13 mouse cellular contexts compared by ENCODE assay signal in genomic region chr12:33359878-33360482, GRCm38 (mm10). TPM values are rescaled to one million over a fixed set of nuclear protein-coding genes. Genes with fewer than 3 reads are reported as not detected.
DNase-seq lines count a peak whose midpoint lies in the region; ATAC-seq lines count a peak whose summit lies in the region.
"Had no signal": no experiment of that assay in that cellular context is flagged by ENCODE, and none has a peak within 500 bp of the region (broad histone marks: within the 10 kb centered on the region; RNA-seq: fewer than 3 reads in every experiment).

No protein-coding gene starts in this region.

- DNase-seq in adrenal gland, adult 2 months, result peak; percentile 64
- no peak for DNase-seq in adrenal gland, postnatal 4 days (ENCODE audit: low spot score in 2 of 2)
- DNase-seq in gastrocnemius, postnatal 25 days, result peak; percentile 38
- no peak for DNase-seq in gastrocnemius, adult 8-10 months (ENCODE audit: low spot score in 2 of 2)
- DNase-seq in ovary, adult 18-20 months (ENCODE audit: low spot score), result peak; percentile 14
- DNase-seq in ovary, postnatal 14 days (ENCODE audit: low spot score), result no peak
- no peak for DNase-seq in heart, adult 8-10 months (ENCODE audit: low spot score)
- DNase-seq: lung, postnatal 36 days had no signal

- 83% methylated on average over 5 of the region's 5 CpGs for WGBS in neural tube, embryonic 15.5 days

- no peak overlapping the region for H3K9ac ChIP-seq in neural tube, embryonic 15.5 days (replicated peaks)
- H3K9ac ChIP-seq: heart, embryonic 13.5 days had no signal

- no peaks in the 10 kb centered on the region for H3K27me3 ChIP-seq in neural tube, embryonic 15.5 days (replicated peaks)
- H3K27me3 ChIP-seq: heart, embryonic 13.5 days had no signal

- H3K36me3 ChIP-seq in neural tube, embryonic 15.5 days, result 0 out of 2 replicates have a peak, but pooled peaks cover 12% of the 10 kb centered on the region

- H3K4me3 ChIP-seq in neural tube, embryonic 15.5 days (replicated peaks), result no peak overlapping the region
- H3K4me3 ChIP-seq: heart, embryonic 13.5 days had no signal

- no peak overlapping the region for H3K4me2 ChIP-seq in neural tube, embryonic 15.5 days
- H3K4me2 ChIP-seq: heart, embryonic 13.5 days had no signal

- H3K4me1 ChIP-seq in neural tube, embryonic 15.5 days, result peaks cover 10% of the 10 kb centered on the region

- peak overlapping the region; percentile 6; the same call in 1 of the 2 replicates for H3K27ac ChIP-seq in neural tube, embryonic 15.5 days (replicated peaks)
- H3K27ac ChIP-seq: heart, embryonic 13.5 days; kidney, postnatal 0 days had no signal

- H3K9me3 ChIP-seq in neural tube, embryonic 15.5 days (replicated peaks), result no peaks in the 10 kb centered on the region
- H3K9me3 ChIP-seq: heart, embryonic 13.5 days had no signal

- ATAC-seq in neural tube, embryonic 15.5 days (ENCODE audit: low FRiP score), result peak; percentile 30; the same call in 1 of the 2 replicates

RNA-seq across cellular contexts. Expression of gene Efcab10, which starts 34.7 kb away (rescaled TPM):
- total RNA-seq in adrenal gland, adult 2 months (2021), result under 1 TPM in 1 of 2 experiments, not detected in 1; 0.45 TPM
- polyA plus RNA-seq in adrenal gland, adult 2 months (2012; rRNA removed), result not detected in 2 replicates
- total RNA-seq in adrenal gland, postnatal 4 days (2021), result not detected
- total RNA-seq in gastrocnemius, postnatal 25 days (2021), result not detected
- not detected for total RNA-seq in gastrocnemius, adult 8-10 months (2022)
- 2.5 and 3.1 TPM in 2 replicates for polyA plus RNA-seq in neural tube, embryonic 15.5 days (2015; fragmentation: Nextera tagmentation; extraction: Ambion mirVana)
- not detected for total RNA-seq in heart, adult 8-10 months (2022)
- total RNA-seq: monocyte, adult 5-6 weeks had no signal
- polyA plus RNA-seq: heart, embryonic 13.5 days; liver, embryonic 16.5 days had no signal

Comparison
In these comparisons a context has a peak if more than half of its experiments do, and no peak if none do; other contexts are left out.
1. DNase-seq: peak in adrenal gland, adult 2 months (single experiment), gastrocnemius, postnatal 25 days (single experiment) and ovary, adult 18-20 months (single experiment); none in adrenal gland, postnatal 4 days (0 of 2), gastrocnemius, adult 8-10 months (0 of 2), ovary, postnatal 14 days (single experiment) and heart, adult 8-10 months (single experiment).